Mouse (Mus musculus): ENCODE data around the gene Psma6.

DNA sequence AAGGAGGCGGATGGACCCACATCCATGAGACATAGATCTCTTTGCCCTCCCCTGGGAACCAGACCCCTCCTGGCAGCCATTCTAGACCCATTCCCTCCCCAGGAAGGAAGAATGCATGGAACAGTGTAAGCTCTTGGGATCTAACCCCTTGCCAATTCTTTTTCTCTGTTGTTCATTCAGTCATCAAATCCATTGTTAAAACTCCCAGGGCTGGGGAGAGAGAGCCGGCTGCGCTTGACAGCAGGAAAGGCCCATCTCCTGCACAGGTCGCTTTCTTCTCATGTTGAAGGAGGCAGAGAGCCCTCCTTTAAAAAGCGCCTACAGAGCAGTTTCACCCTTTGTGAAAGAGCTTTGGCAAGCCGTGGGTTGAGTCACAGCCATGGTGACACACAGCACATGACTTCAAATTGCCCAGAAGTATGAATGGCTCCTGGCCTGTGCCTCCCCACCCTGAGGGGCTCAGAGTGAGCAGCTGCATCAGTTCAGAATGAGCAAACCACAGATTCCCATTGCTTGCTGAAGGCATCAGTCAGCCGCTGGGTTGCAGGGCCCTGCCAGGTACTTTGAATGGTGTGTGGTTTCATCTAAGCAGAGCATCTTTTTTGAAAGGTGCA is 82.2 kb downstream of the Psma6 start:
- no peak for TF ChIP-seq CTCF (IDR thresholded peaks at IDR 0.05; ENCODE audit: control insufficient read depth, insufficient read depth, low read length)
- no peak for TF ChIP-seq POLR2A (IDR thresholded peaks at IDR 0.05; ENCODE audit: borderline replicate concordance, control insufficient read depth, low read depth, low read length)
